Mouse (Mus musculus) midbrain, embryonic 16.5 days (tissue): ENCODE results near the gene Rrp7a. TPM values are rescaled to one million over a fixed set of nuclear protein-coding genes. Genes with fewer than 3 reads are reported as not detected.

ENCODE experiments used
- ATAC-seq: fragments of 200-750 bp; cut with Nextera tagmentation; 2 replicates; pipeline ENCODE4 v1.8.0; 2017; ENCODE audit warnings: moderate TSS enrichment
- H3K27ac ChIP-seq: fragments of 300-500 bp; sonication (generic); 2 replicates; pipeline ENCODE4 v1.5.1; 2014; ENCODE audit warnings: mild to moderate bottlenecking, low read length, mixed read lengths
- H3K27me3 ChIP-seq: fragments of 300-500 bp; sonication (generic); 2 replicates; pipeline ENCODE4 v1.6.1; 2014; ENCODE audit warnings: low read depth, low read length, mixed read lengths; ENCODE audit not compliant: control insufficient read depth, insufficient read depth
- H3K36me3 ChIP-seq: fragments of 300-500 bp; sonication (generic); 2 replicates; pipeline ENCODE4 v1.6.1; 2014; ENCODE audit warnings: mild to moderate bottlenecking, low read length, moderate library complexity, mixed read lengths; ENCODE audit not compliant: control insufficient read depth, insufficient read depth
- H3K4me1 ChIP-seq: fragments of 300-500 bp; sonication (generic); 2 replicates; pipeline ENCODE4 v1.6.1; 2014; ENCODE audit warnings: mild to moderate bottlenecking, low read length, mixed read lengths; ENCODE audit not compliant: control insufficient read depth, insufficient read depth
- H3K4me2 ChIP-seq: fragments of 300-500 bp; sonication (generic); 2 replicates; pipeline ENCODE4 v1.6.1; 2014; ENCODE audit warnings: mild to moderate bottlenecking, low read length, mixed read lengths
- H3K4me3 ChIP-seq: fragments of 300-500 bp; sonication (generic); 2 replicates; pipeline ENCODE4 v1.5.1; 2014; ENCODE audit warnings: low read depth, mild to moderate bottlenecking, low read length, moderate library complexity, mixed read lengths
- H3K9ac ChIP-seq: fragments of 300-500 bp; sonication (generic); 2 replicates; pipeline ENCODE4 v1.6.1; 2014; ENCODE audit warnings: low read depth, low read length, mixed read lengths
- H3K9me3 ChIP-seq: fragments of 300-500 bp; sonication (generic); replicated peaks from 2 replicates; pipeline ENCODE4 v1.6.1; 2014; ENCODE audit warnings: mild to moderate bottlenecking, low read length, mixed read lengths; ENCODE audit not compliant: control insufficient read depth, poor library complexity, severe bottlenecking
- WGBS: fragments of 180-500 bp; shearing (Covaris S2); extraction: QIAGEN DNeasy Blood & Tissue Kit; methylation state at CpG from one replicate; pipeline ENCODE4 v1.1.7; 2014; 5-methylcytosine and 5-hydroxymethylcytosine counted together
- polyA plus RNA-seq: library from polyadenylated mRNA; unstranded; fragments of >200 nt; fragmentation: Nextera tagmentation; extraction: Ambion mirVana; gene quantifications from 2 replicates; pipeline ENCODE4 v1.2.1, GENCODE M21; 2015

Rrp7a gene
- polyA plus RNA-seq, 1 experiment from 2014 or later = 93.0 TPM

DNA sequence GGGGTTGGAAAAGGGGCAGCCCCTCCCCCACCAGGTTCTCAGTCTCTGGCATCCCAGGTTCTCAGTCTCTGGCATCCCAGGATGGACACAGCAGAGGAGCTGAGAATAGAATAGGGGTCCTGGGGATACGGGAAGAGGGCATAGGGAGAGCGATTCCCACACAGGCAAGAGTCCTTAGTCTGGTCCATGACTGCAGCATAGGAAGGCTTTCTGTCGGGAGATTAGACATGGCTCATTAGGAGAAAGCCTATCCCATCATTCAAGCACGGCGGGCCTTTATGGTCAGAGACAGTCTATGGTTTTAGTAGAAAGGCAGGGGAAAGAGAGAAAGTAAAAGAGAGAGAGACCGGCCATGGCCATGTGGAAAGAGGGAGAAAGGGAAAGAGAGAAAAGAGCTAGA lies 14.8 kb downstream of the Rrp7a start:
- ATAC-seq = no peak
- H3K27me3 ChIP-seq = no peaks in the 10 kb centered on the region
- no peak overlapping the region for H3K4me3 ChIP-seq
- WGBS = 23% methylated on average over 6 of the region's 6 CpGs
- no peak overlapping the region for H3K27ac ChIP-seq
- H3K4me1 ChIP-seq = peaks cover under 1% of the 10 kb centered on the region; the same call in 1 of the 2 replicates
- H3K9ac ChIP-seq = no peak overlapping the region
- no peak overlapping the region for H3K4me2 ChIP-seq
- H3K9me3 ChIP-seq = no peaks in the 10 kb centered on the region
- H3K36me3 ChIP-seq = no peaks in the 10 kb centered on the region

DNA sequence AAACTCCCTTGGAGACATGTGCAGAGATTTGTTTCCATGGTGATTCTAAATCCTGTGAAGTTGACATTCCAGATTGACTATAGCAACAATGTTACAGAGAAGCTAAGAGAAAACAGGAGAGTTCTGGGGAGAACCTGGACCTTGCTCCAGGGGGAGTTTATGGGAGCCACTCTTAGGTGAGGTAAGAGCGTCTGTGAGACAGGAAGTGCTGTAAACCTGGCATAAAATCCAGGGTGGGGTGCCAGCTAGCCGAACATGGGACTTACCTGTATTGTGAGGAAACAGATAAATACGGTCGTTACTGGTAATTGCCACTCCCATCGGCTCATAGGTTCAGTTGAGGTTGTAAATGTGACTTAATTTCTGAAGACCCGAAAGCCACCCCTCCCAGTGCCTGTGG lies 16.2 kb downstream of the Rrp7a start:
- no peaks in the 10 kb centered on the region for H3K27me3 ChIP-seq
- 87% methylated on average over 6 of the region's 6 CpGs for WGBS

DNA sequence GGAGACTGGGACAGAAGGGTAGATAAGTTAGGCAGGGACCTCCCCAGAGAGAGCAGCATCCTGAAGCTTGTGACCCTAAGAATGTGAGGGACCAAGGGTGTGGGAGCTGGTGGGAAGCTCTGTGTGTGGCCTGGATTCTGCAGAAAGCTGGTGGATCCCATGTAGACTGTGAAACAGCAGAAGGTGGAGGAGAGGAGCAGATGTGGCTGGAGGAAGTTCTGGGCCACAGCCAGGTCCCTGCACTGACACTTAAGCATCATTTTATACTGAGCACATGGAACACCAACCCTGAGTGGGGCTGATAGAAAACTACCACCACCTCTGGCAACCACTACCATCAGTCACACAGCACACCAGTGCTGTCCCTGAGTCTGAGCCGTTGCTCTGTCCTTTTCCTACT lies 19.5 kb downstream of the Rrp7a start:
- Histone ChIP-seq H3K4me1 (peaks cover 14% of the 10 kb centered on the region), H3K9ac (no peak overlapping the region), H3K36me3 (no peaks in the 10 kb centered on the region), H3K4me3 (no peak overlapping the region), H3K27ac (no peak overlapping the region), H3K27me3 (peaks cover 4% of the 10 kb centered on the region; the same call in 1 of the 2 replicates), H3K9me3 (no peaks in the 10 kb centered on the region), H3K4me2 (no peak overlapping the region)
- WGBS = 73% methylated on average over 1 of the region's 1 CpGs
- no peak for ATAC-seq

More for the DNA sequence above, 16.2 kb downstream of the Rrp7a start:
- Histone ChIP-seq H3K4me3 (no peak overlapping the region), H3K27ac (no peak overlapping the region), H3K4me2 (no peak overlapping the region), H3K9me3 (no peaks in the 10 kb centered on the region), H3K9ac (no peak overlapping the region), H3K36me3 (no peaks in the 10 kb centered on the region), H3K4me1 (no peaks in the 10 kb centered on the region)
- ATAC-seq = no peak

DNA sequence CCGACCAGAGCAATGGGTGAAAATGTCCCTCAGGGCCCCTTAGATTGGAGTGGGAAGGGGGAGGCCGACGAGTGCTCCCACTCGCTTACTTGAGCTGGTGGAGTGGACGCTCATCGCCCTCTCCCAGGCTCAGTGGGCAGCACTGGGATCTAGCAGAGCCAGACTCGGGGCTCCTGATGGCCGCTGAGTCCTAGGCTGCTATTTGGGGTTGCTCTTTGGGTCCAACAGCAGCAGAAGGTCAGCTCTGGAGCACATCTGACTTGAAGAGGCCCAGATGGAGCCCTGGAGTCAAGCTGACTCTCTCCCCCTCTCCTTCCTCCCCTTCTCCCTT lies 22.3 kb downstream of the Rrp7a start:
- H3K4me3 ChIP-seq = peak overlapping the region; percentile 31
- peaks cover 14% of the 10 kb centered on the region for H3K4me1 ChIP-seq
- peaks cover 4% of the 10 kb centered on the region; the same call in 1 of the 2 replicates for H3K27me3 ChIP-seq
- no peaks in the 10 kb centered on the region for H3K36me3 ChIP-seq
- peak; percentile 3; the same call in 1 of the 2 replicates for ATAC-seq
- H3K27ac ChIP-seq = no peak overlapping the region
- peak overlapping the region; percentile 61 for H3K9ac ChIP-seq
- H3K4me2 ChIP-seq = peak overlapping the region; percentile 57
- 3% methylated on average over 8 of the region's 8 CpGs for WGBS
- no peaks in the 10 kb centered on the region for H3K9me3 ChIP-seq

DNA sequence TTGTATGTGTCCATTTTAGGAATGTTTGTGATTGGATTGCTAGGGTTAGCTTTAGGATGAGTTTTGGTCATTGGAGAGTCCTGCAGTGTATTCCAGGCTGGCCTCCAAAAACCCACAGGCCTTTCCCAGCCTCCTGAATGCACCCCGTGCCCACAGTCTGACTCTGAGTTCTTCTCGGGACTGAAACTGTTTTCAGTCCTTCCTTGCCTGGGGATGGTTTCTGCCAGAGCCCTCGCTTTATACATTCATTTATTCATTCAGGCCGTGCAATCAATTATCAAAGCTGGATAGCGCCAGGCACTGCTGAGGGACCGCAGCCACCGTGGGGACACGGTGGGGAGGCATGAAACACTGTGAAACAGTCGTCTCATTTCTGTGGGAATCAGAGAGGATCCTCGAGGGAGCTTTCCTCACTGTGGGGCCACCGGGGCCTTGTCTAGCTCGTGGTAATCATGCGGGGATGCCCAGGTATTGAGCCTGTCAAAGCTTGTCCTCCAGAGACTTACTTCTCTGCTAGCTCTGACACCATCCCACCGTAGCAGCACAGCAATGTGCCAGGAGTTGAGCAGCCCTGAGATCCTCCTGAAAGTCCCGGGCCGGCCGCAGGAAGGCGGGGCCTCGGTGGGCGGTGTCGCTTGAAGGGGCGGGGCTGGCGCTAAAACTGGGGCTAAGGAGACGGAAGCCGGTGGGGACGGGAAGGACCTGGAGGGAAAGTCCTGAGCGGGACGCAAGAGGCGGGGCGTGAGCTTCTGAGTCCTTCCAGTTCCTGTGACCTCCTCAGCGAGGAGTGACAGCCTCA lies 22.9 kb downstream of the Rrp7a start:
- ATAC-seq = peak; percentile 71
- Histone ChIP-seq H3K27me3 (peaks cover 4% of the 10 kb centered on the region; the same call in 1 of the 2 replicates), H3K9ac (peak overlapping the region; percentile 61), H3K9me3 (no peaks in the 10 kb centered on the region), H3K36me3 (no peaks in the 10 kb centered on the region), H3K4me1 (peaks cover 14% of the 10 kb centered on the region), H3K4me2 (peak overlapping the region; percentile 57), H3K27ac (0 out of 2 replicates have a peak overlapping the region, but pooled peaks have one; percentile 4), H3K4me3 (peak overlapping the region; percentile 31)
- WGBS = 1% methylated on average over 30 of the region's 31 CpGs

DNA sequence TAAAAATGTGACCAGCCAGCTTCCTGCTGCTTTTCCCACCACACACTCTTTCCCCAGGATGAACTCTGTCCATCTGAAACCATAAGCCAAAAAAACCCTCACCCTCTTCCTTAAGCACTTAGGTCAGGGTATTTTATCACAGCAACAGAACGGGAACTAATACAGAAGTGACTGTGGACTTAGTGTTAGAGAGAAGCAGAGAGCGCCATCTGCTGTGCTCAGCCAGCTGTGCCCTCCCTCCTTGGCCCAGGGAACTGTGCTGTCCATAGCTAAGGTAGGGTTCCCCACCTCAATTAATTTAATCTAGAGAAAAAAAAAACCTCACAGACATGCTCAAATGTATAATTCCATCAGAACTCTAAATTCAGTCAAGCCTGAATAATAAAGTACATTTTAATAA lies 26.7 kb downstream of the Rrp7a start:
- ATAC-seq = no peak
- Histone ChIP-seq H3K4me3 (no peak overlapping the region), H3K9ac (no peak overlapping the region), H3K36me3 (no peaks in the 10 kb centered on the region), H3K4me1 (peaks cover 14% of the 10 kb centered on the region), H3K27me3 (peaks cover 4% of the 10 kb centered on the region; the same call in 1 of the 2 replicates), H3K9me3 (no peaks in the 10 kb centered on the region), H3K27ac (no peak overlapping the region), H3K4me2 (no peak overlapping the region)
- WGBS = 65% methylated on average over 2 of the region's 2 CpGs

DNA sequence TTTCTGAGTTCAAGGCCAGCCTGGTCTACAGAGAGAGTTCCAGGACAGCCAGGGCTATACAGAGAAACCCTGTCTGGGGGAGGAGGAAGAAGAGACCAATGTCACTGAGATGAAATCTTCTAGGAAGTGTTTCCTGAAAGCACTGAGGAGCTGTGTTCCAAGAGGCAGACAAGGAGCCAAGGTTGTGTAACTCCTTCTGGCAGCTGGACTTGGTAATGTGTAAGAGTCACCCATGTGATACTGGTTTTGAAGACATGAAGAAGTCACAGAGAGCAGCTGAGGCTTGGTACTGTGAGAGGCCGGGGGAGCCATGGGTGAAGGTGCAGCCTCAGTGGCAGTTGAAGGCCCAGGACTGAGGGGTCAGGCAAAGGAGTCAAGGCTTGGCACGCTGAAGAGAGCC lies 28.9 kb downstream of the Rrp7a start:
- Histone ChIP-seq H3K27ac (no peak overlapping the region), H3K9me3 (no peaks in the 10 kb centered on the region), H3K36me3 (no peaks in the 10 kb centered on the region), H3K4me2 (no peak overlapping the region), H3K9ac (no peak overlapping the region), H3K4me3 (no peak overlapping the region), H3K4me1 (peaks cover 6% of the 10 kb centered on the region), H3K27me3 (0 out of 2 replicates have a peak, but pooled peaks cover under 1% of the 10 kb centered on the region)
- 80% methylated on average over 2 of the region's 2 CpGs for WGBS
- ATAC-seq = no peak

DNA sequence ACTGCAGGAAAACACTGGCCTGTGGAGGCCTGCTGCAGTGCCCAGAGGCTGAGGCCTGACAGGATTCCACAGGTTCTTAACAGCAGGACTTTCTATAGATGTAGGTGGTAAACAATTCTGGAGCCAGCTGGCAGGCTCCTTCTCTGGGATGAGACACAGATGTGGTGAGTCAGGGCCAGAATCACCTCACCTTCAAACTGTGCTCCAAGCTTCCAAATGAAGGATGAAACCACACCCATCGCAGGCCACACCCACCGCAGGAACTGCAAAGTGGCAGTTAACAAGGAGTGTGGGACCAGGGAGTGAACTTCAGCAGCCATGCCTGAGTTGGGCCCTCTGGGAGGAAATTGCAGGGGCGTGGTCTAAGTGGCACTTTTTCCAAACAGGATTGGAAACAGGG lies 31.7 kb downstream of the Rrp7a start:
- no peaks in the 10 kb centered on the region for H3K9me3 ChIP-seq
- 50% methylated on average over 3 of the region's 3 CpGs for WGBS

DNA sequence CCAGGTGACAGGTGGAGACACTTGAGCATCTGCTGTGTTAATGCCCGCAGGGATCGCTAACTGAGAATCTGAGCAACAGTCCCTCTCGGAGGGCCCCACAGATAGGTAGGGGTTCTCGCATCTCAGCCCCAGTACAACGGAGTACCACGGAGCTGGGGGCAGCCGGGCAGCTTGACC lies 33.3 kb downstream of the Rrp7a start, which contains the start of gene Serhl:
Gene Serhl (plus strand): TSS at position 78 of the 177 bp plus-strand sequence.
- Histone ChIP-seq H3K4me2 (peak within 1 kb of the TSS; percentile 39), H3K27ac (no peak within 1 kb of the TSS), H3K9me3 (no peaks in the 10 kb centered on the region), H3K4me3 (no peak within 1 kb of the TSS), H3K27me3 (no peaks in the 10 kb centered on the region), H3K36me3 (no peaks in the 10 kb centered on the region), H3K9ac (no peak within 1 kb of the TSS), H3K4me1 (peaks cover 12% of the 10 kb centered on the region)
- 17% methylated on average over 7 of the region's 7 CpGs for WGBS
- no peak for ATAC-seq

More for the DNA sequence above, 31.7 kb downstream of the Rrp7a start:
- Histone ChIP-seq H3K4me3 (no peak overlapping the region), H3K9ac (no peak overlapping the region), H3K27ac (no peak overlapping the region), H3K4me1 (peaks cover 8% of the 10 kb centered on the region), H3K4me2 (no peak overlapping the region), H3K36me3 (no peaks in the 10 kb centered on the region), H3K27me3 (no peaks in the 10 kb centered on the region)
- ATAC-seq = no peak
